Mouse (Mus musculus) forebrain, embryonic 12.5 days (tissue): ENCODE measurements at regions not wholly inside any gene's neighbourhood (a gene's known extent, or its start where the extent isn't known, plus 50 kb on each side); places are given as distances from the start of the nearest gene placed in this dataset.
"Not testable (repeated sequence)": the region's sequence is repeated elsewhere in the genome, so short reads cannot be mapped to it uniquely, and the experiment has no call there.

Source experiments
- ATAC-seq: fragments of 200-750 bp; cut with Nextera tagmentation; 2 replicates; pipeline ENCODE4 v1.8.0; 2017; ENCODE audit warnings: moderate TSS enrichment; ENCODE audit not compliant: low FRiP score
- H3K27ac ChIP-seq: fragments of 300-500 bp; sonication (generic); 2 replicates; pipeline ENCODE4 v1.5.1; 2016; ENCODE audit warnings: mild to moderate bottlenecking
- H3K27me3 ChIP-seq: fragments of 300-500 bp; sonication (generic); 2 replicates; pipeline ENCODE4 v1.6.1; 2016; ENCODE audit warnings: mild to moderate bottlenecking
- H3K36me3 ChIP-seq: fragments of 300-500 bp; sonication (generic); replicated peaks from 2 replicates; pipeline ENCODE4 v1.6.1; 2016; ENCODE audit warnings: mild to moderate bottlenecking
- H3K4me1 ChIP-seq: fragments of 300-500 bp; sonication (generic); 2 replicates; pipeline ENCODE4 v1.6.1; 2016
- H3K4me2 ChIP-seq: fragments of 300-500 bp; sonication (generic); 2 replicates; pipeline ENCODE4 v1.6.1; 2016; ENCODE audit warnings: mild to moderate bottlenecking, moderate library complexity
- H3K4me3 ChIP-seq: fragments of 300-500 bp; sonication (generic); replicated peaks from 2 replicates; pipeline ENCODE4 v1.5.1; 2016; ENCODE audit warnings: mild to moderate bottlenecking
- H3K9ac ChIP-seq: fragments of 300-500 bp; sonication (generic); 2 replicates; pipeline ENCODE4 v1.6.1; 2016; ENCODE audit warnings: mild to moderate bottlenecking
- H3K9me3 ChIP-seq: fragments of 300-500 bp; sonication (generic); 2 replicates; pipeline ENCODE4 v1.6.1; 2016
- WGBS: fragments of 180-500 bp; shearing (Covaris S2); methylation state at CpG from one replicate; pipeline ENCODE4 v1.1.7; 2016; 5-methylcytosine and 5-hydroxymethylcytosine counted together

DNA sequence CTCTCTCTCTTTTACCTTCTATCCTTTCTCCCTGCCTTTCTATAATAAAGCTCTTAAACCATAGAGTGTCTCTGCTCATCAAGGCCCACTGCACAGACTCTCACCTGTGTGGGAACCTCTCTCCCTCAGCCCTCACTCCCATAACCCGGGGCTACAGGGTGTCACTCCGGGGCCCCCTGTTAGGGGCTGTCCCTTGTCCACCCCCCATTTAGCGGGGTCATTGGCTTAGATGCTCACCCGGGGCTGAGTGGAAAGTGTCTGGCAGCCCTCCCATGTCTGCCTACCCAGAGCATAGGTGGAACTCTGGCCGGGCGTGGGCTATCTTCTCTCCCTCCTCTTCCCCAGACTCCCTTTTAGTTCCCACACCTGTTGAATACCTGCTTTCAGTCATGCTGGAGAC, 116.4 kb downstream of the Zfp993 start:
- not testable (repeated sequence) for H3K27ac ChIP-seq, ATAC-seq, H3K27me3 ChIP-seq, H3K9ac ChIP-seq, H3K36me3 ChIP-seq, H3K4me3 ChIP-seq, H3K4me1 ChIP-seq, H3K4me2 ChIP-seq
- WGBS: 79% methylated on average over 6 of the region's 6 CpGs
- H3K9me3 ChIP-seq: peaks cover 49% of the 10 kb centered on the region

DNA sequence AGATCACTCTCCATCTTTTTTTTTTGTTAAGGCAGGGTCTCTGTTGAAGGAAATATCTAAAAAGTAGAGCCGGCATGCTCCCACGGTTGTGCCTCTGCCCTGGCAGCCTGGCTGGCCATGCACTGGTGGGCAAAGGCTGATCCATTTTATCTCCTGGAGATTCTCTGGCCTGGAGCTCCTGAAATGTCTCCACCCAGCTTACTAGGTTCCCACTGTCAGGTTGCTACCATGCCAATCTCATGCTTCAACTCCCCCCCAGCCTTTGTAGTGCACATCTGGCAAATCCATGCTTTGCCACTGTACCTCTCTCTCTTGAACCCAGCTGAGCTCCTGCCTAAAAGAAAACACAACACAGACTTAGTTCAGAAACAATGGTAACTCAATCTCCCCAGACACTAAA, 129.0 kb downstream of the Zfp993 start:
- not testable (repeated sequence) for H3K4me1 ChIP-seq, H3K36me3 ChIP-seq, H3K27ac ChIP-seq, H3K9ac ChIP-seq, H3K4me2 ChIP-seq, H3K27me3 ChIP-seq, ATAC-seq, H3K4me3 ChIP-seq
- WGBS: 90% methylated on average over 2 of the region's 2 CpGs
- peaks cover 55% of the 10 kb centered on the region for H3K9me3 ChIP-seq

DNA sequence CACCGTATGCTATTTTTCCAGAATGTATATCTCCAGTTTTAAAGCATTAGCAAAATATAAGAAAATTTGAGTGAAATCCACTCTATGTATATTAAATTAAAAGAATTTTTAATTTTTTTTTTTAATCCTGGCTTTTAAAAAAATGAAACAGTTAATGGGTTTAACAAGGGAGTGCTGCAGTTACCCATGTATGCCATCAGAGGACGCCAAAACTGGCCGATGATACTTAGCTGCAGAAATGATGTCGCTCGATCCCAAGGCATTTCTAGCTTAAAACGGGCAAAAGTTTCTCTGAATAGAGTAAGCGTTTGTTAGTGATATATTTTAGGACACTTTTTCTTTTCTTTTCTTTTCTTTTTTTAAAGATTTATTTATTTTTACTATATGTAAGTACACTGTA, 129.9 kb downstream of the Zfp993 start:
- not testable (repeated sequence) for H3K4me3 ChIP-seq, ATAC-seq, H3K4me2 ChIP-seq, H3K27ac ChIP-seq, H3K27me3 ChIP-seq, H3K9ac ChIP-seq, H3K36me3 ChIP-seq, H3K4me1 ChIP-seq
- 83% methylated on average over 7 of the region's 7 CpGs for WGBS
- peaks cover 50% of the 10 kb centered on the region for H3K9me3 ChIP-seq

DNA sequence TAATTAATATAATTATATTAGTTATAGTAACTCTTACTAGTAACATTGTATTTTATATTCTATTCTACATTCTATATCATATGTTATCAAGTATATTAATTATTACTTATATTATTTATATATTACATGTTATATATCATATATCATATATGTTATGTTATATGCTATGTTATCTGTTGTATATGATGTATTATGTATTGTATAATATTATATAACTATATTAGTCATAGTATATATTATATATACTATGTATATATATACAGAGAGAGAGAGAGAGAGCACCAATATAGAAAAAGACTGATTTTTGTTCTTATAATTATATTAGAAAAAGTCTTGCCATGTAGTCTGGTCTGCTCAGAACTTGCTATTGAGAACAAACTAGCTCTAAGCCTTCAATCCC, 133.0 kb downstream of the Zfp993 start:
- not testable (repeated sequence) for H3K36me3 ChIP-seq, ATAC-seq, H3K9ac ChIP-seq, H3K27me3 ChIP-seq, H3K4me3 ChIP-seq, H3K27ac ChIP-seq, H3K4me2 ChIP-seq, H3K4me1 ChIP-seq
- peaks cover 45% of the 10 kb centered on the region for H3K9me3 ChIP-seq
